Mouse (Mus musculus) WW6 (cell line): ENCODE data around the gene Tmppe.

Experiments used
- DNase-seq: peaks from one replicate; pipeline ENCODE4 v3.0.0-alpha.2; 2013; ENCODE audit warnings: low read depth, low spot score

Tmppe gene

GRCm38 (mm10) chr9:114442893-114443292 lies 42.0 kb downstream of the Tmppe start:
- DNase-seq = no peak

GRCm38 (mm10) chr9:114443351-114443750 lies 42.4 kb downstream of the Tmppe start:
- no peak for DNase-seq

GRCm38 (mm10) chr9:114446887-114447286 lies 46.0 kb downstream of the Tmppe start:
- no peak for DNase-seq

- no peak for DNase-seq
Observed at GRCm38 (mm10) chr9:114448700-114449099, 47.8 kb downstream of the Tmppe start.

GRCm38 (mm10) chr9:114449120-114449754 lies 48.3 kb downstream of the Tmppe start:
- no peak for DNase-seq

- DNase-seq = no peak
Observed at GRCm38 (mm10) chr9:114451615-114452014, 50.7 kb downstream of the Tmppe start.

- DNase-seq = no peak
Observed at GRCm38 (mm10) chr9:114452418-114452817, 51.5 kb downstream of the Tmppe start.

- DNase-seq = no peak
Observed at GRCm38 (mm10) chr9:114455420-114455819, 54.5 kb downstream of the Tmppe start.
